Mouse (Mus musculus) CH12.LX (cell line): ENCODE measurements around the gene Wnt6.

Source experiments
- CTCF ChIP-seq, 2 experiments: IDR thresholded peaks in 1 of 2; conservative IDR thresholded peaks in 1 of 2; 2 replicates each; pipeline ENCODE4 v1.5.1; 2011 to 2012; ENCODE audit warnings: low read depth in 2 of 2, low read length in 2 of 2, improper control_type of control experiment in 1 of 2, inconsistent platforms in 1 of 2, mild to moderate bottlenecking in 1 of 2, moderate library complexity in 1 of 2
- MAX ChIP-seq: IDR thresholded peaks from 2 replicates; pipeline ENCODE4 v1.6.1; 2011; ENCODE audit warnings: low read length, improper control_type of control experiment
- MAZ ChIP-seq: IDR thresholded peaks from 2 replicates; pipeline ENCODE4 v1.6.1; 2012; ENCODE audit warnings: low read depth, mild to moderate bottlenecking, inconsistent platforms, low read length, improper control_type of control experiment, moderate library complexity
- MXI1 ChIP-seq: IDR thresholded peaks from 2 replicates; pipeline ENCODE4 v1.6.1; 2011; ENCODE audit warnings: mild to moderate bottlenecking, low read depth, low read length, improper control_type of control experiment
- POLR2AphosphoS2 ChIP-seq: IDR thresholded peaks from 2 replicates; pipeline ENCODE4 v1.6.1; 2011; ENCODE audit warnings: low read depth, low read length, improper control_type of control experiment

DNA sequence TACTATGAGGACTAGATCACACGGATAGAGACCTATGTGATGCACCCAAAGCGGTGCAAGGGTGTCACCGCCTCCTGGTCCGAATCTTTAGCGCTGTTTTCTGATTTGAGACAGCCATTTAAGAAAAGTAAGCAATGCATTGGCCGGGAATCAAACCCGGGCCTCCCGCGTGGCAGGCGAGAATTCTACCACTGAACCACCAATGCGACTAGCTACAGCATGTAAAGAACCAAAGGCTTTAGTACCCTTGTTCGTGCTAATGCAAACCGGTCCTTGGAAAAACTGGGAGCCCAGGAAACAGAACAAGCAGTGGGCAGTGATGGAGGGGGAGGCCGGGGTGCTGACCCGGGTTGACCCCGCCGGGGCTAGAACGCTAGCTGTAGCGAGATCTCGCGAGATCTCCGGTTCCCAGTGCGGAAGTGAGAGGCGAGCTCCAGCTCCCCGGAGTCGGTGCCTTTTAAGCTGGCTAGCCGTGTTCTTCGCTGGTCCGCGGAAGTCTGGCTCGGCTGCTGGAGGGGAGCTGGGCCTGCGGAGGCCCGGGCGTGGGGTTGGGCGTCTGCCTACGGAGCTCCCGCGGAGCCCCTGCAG lies 45.0 kb downstream of the Wnt6 start:
- no peak for TF ChIP-seq CTCF (conservative IDR thresholded peaks at IDR 0.05 in 1 of 2, IDR thresholded peaks at IDR 0.05 in 1 of 2; ENCODE audit: low read depth in 2 of 2, low read length in 2 of 2)
- 0 out of 2 replicates have a peak, but pooled peaks have one; percentile 48 for TF ChIP-seq MAZ
- peak; percentile 73; the same call in 1 of the 2 replicates for TF ChIP-seq POLR2AphosphoS2
- TF ChIP-seq MXI1: peak; percentile 86
- peak; percentile 67 for TF ChIP-seq MAX
